Mouse (Mus musculus) large intestine, adult 2 months (tissue): Measurements from ENCODE around the gene Nuak1. TPM values are rescaled to one million over a fixed set of nuclear protein-coding genes. Genes with fewer than 3 reads are reported as not detected.

Experiments used
- DNase-seq: peaks from one replicate; pipeline ENCODE4 v3.0.0-alpha.2; 2012; ENCODE audit warnings: low read depth, low spot score
- WGBS: fragments of 180-500 bp; shearing (Covaris S2); methylation state at CpG from one replicate; pipeline ENCODE4 v1.1.7; 2018; 5-methylcytosine and 5-hydroxymethylcytosine counted together
- polyA plus RNA-seq: library from polyadenylated mRNA; depleted of rRNA; stranded (reverse); fragments of >200 nt; gene quantifications from 2 replicates; pipeline ENCODE4 v1.2.3, GENCODE M21; 2012

Nuak1 gene
- polyA plus RNA-seq, 1 experiment: 1.5 TPM

- no peak for DNase-seq
- 66% methylated on average over 4 of the region's 4 CpGs for WGBS
Observed at GRCm38 (mm10) chr10:84387338-84387737, 53.1 kb downstream of the Nuak1 start.

GRCm38 (mm10) chr10:84386625-84387242, 53.7 kb downstream of the Nuak1 start:
- no peak for DNase-seq
- WGBS: 79% methylated on average over 13 of the region's 13 CpGs

- 80% methylated on average over 3 of the region's 3 CpGs for whole genome bisulfite sequencing
- DNase-seq: no peak
Observed at GRCm38 (mm10) chr10:84386214-84386613, 54.2 kb downstream of the Nuak1 start.

- WGBS: 90% methylated on average over 9 of the region's 9 CpGs
Observed at GRCm38 (mm10) chr10:84384761-84385160, 55.6 kb downstream of the Nuak1 start.

GRCm38 (mm10) chr10:84382900-84383883, 57.2 kb downstream of the Nuak1 start:
- DNase-seq: no peak
- 39% methylated on average over 17 of the region's 17 CpGs for WGBS

More at GRCm38 (mm10) chr10:84384761-84385160, 55.6 kb downstream of the Nuak1 start:
- no peak for DNase-seq

- DNase-seq: no peak
- WGBS: 90% methylated on average over 2 of the region's 2 CpGs
Observed at GRCm38 (mm10) chr10:84381276-84381798, 59.1 kb downstream of the Nuak1 start.

GRCm38 (mm10) chr10:84379366-84379765, 61.0 kb downstream of the Nuak1 start:
- 63% methylated on average over 1 of the region's 1 CpGs for WGBS
- DNase-seq: no peak

GRCm38 (mm10) chr10:84377956-84378355, 62.4 kb downstream of the Nuak1 start:
- WGBS: 96% methylated on average over 11 of the region's 11 CpGs
- no peak for DNase-seq

GRCm38 (mm10) chr10:84376346-84376745, 64.1 kb downstream of the Nuak1 start:
- DNase-seq: no peak
- 27% methylated on average over 5 of the region's 5 CpGs for WGBS

GRCm38 (mm10) chr10:84374996-84375395, 65.4 kb downstream of the Nuak1 start:
- WGBS: 96% methylated on average over 18 of the region's 18 CpGs
- no peak for DNase-seq

GRCm38 (mm10) chr10:84373476-84373875, 66.9 kb downstream of the Nuak1 start:
- DNase-seq: no peak
- WGBS: 87% methylated on average over 2 of the region's 2 CpGs

- no peak for DNase-seq
- WGBS: 76% methylated on average over 18 of the region's 18 CpGs
Observed at GRCm38 (mm10) chr10:84372161-84373095, 68.0 kb downstream of the Nuak1 start.

- DNase-seq: no peak
- 51% methylated on average over 10 of the region's 10 CpGs for WGBS
Observed at GRCm38 (mm10) chr10:84371681-84372160, 68.7 kb downstream of the Nuak1 start.

GRCm38 (mm10) chr10:84371230-84371629, 69.2 kb downstream of the Nuak1 start:
- WGBS: 62% methylated on average over 4 of the region's 4 CpGs
- no peak for DNase-seq

GRCm38 (mm10) chr10:84369646-84370314, 70.6 kb downstream of the Nuak1 start:
- WGBS: 87% methylated on average over 11 of the region's 11 CpGs
- no peak for DNase-seq

GRCm38 (mm10) chr10:84368185-84368584, 72.2 kb downstream of the Nuak1 start:
- no peak for DNase-seq
- WGBS: 59% methylated on average over 3 of the region's 3 CpGs

- DNase-seq: no peak
- WGBS: 79% methylated on average over 7 of the region's 7 CpGs
Observed at GRCm38 (mm10) chr10:84365166-84365865, 75.1 kb downstream of the Nuak1 start.

- DNase-seq: no peak
- WGBS: 82% methylated on average over 7 of the region's 7 CpGs
Observed at GRCm38 (mm10) chr10:84363833-84364232, 76.6 kb downstream of the Nuak1 start.
